10 mouse cellular contexts compared by ENCODE assay signal in the genomic region with DNA sequence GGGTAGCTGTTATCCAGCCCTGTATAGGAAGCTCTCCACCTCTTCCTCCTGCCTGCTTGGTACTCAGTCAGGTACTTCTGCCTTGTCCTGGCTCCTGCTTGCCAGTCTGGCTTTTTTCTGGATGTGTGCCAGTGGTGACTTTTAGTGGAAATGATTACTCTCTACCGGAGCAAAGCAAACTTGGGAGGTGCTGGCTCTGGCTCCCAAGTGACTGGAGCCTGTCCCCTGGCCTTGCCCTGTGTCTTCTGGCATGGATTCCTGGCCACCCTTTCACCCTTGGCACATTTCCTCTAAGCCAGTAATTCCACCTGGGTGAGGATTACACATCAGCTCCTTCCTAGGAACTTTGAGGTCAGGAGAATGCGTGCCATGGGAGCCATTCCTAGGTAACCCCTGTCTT. TPM values are rescaled to one million over a fixed set of nuclear protein-coding genes. Genes with fewer than 3 reads are reported as not detected.
DNase-seq lines count a peak whose midpoint lies in the region; TF ChIP-seq lines count a peak whose summit lies in the region.
"Had no signal": no experiment of that assay in that cellular context is flagged by ENCODE, and none has a peak within 500 bp of the region (broad histone marks: within the 10 kb centered on the region; RNA-seq: fewer than 3 reads in every experiment).

No protein-coding gene starts in this region.

- TF ChIP-seq CTCF in gastrocnemius, adult 2 months (IDR thresholded peaks at IDR 0.05): no peak
- TF ChIP-seq CTCF in lung, adult 2 months (IDR thresholded peaks at IDR 0.05; ENCODE audit: insufficient read depth, low read length): no peak

- TF ChIP-seq POLR2A in lung, adult 2 months (IDR thresholded peaks at IDR 0.05; ENCODE audit: borderline replicate concordance, extremely low read depth, low read depth, low read length): no peak

- peak overlapping the region; percentile 61 for H3K27ac ChIP-seq in gastrocnemius, adult 2 months

- 52% methylated on average over 2 of the region's 2 CpGs for WGBS in lung, adult 2 months

- H3K4me3 ChIP-seq in gastrocnemius, adult 2 months: no peak overlapping the region
- H3K4me3 ChIP-seq in lung, adult 2 months (replicated peaks; ENCODE audit: extremely low read depth, low read depth, low read length): no peak overlapping the region
- H3K4me3 ChIP-seq: left cerebral cortex, adult 2 months had no signal

- H3K4me1 ChIP-seq in lung, adult 2 months (ENCODE audit: control insufficient read depth, insufficient read depth, low read length): peaks cover 5% of the 10 kb centered on the region

- peak; percentile 71 for DNase-seq in gastrocnemius, adult 2 months
- no peak for DNase-seq in gastrocnemius, postnatal 4 days (ENCODE audit: low spot score in 2 of 2)
- DNase-seq in 3T3-L1 (ENCODE audit: low read depth, low spot score): peak; percentile 30
- DNase-seq in adrenal gland, postnatal 36 days: peak; percentile 54 to 64
- DNase-seq in lung, adult 2 months: peak; percentile 51
- DNase-seq in left cerebral cortex, postnatal 14 days (ENCODE audit: low spot score in 2 of 2): no peak
- DNase-seq in embryo, embryonic 9.5 days (ENCODE audit: extremely low spot score): no peak
- no peak for DNase-seq in retina, postnatal 1 day

- intact Hi-C loops in gastrocnemius, adult 2 months (cut with DNase I): no loop called here
- intact Hi-C loops in left cerebral cortex, postnatal 14 days (cut with DNase I): no loop called here

RNA-seq across cellular contexts. Expression of a gene that starts 49.6 kb away (rescaled TPM):
- not detected for total RNA-seq in gastrocnemius, adult 2 months (2021)
- total RNA-seq in gastrocnemius, postnatal 4 days (2021): under 1 TPM; 0.42 to 0.67 TPM
- under 1 TPM in 1 of 2 experiments, not detected in 1; 0.20 TPM for total RNA-seq in adrenal gland, postnatal 36 days (2021)
- polyA plus RNA-seq in lung, adult 2 months (2012; rRNA removed): 0.43 and 263 TPM in 2 replicates
- total RNA-seq in left cerebral cortex, postnatal 14 days (2021): 1 to 10 TPM; 1.5 to 1.7 TPM
- total RNA-seq: gastrocnemius, postnatal 36 days had no signal

RNA-seq across cellular contexts. Expression of a gene that starts 52.3 kb away (rescaled TPM):
- total RNA-seq in gastrocnemius, adult 2 months (2021): 100 to 1,000 TPM; 121 to 128 TPM
- total RNA-seq in gastrocnemius, postnatal 4 days (2021): 100 to 1,000 TPM; 235 to 247 TPM
- 100 to 1,000 TPM; 316 to 364 TPM for total RNA-seq in adrenal gland, postnatal 36 days (2021)
- 161 TPM in 2 replicates for polyA plus RNA-seq in lung, adult 2 months (2012; rRNA removed)
- 100 to 1,000 TPM; 182 to 190 TPM for total RNA-seq in left cerebral cortex, postnatal 14 days (2021)

Comparison
In these comparisons a context has a peak if more than half of its experiments do, and no peak if none do; other contexts are left out.
1. DNase-seq: peak in gastrocnemius, adult 2 months (single experiment), 3T3-L1 (single experiment), adrenal gland, postnatal 36 days (2 of 2) and lung, adult 2 months (single experiment); none in gastrocnemius, postnatal 4 days (0 of 2), left cerebral cortex, postnatal 14 days (0 of 2), embryo, embryonic 9.5 days (single experiment) and retina, postnatal 1 day (single experiment).